Mouse (Mus musculus) cerebellum, postnatal 10 days (tissue): ENCODE measurements around the gene Palm.

Source experiments
- DNase-seq, 2 experiments: peaks; one replicate each; pipeline ENCODE4 v3.0.0; 2021; ENCODE audit warnings: mixed read lengths in 2 of 2

The Palm gene

DNA sequence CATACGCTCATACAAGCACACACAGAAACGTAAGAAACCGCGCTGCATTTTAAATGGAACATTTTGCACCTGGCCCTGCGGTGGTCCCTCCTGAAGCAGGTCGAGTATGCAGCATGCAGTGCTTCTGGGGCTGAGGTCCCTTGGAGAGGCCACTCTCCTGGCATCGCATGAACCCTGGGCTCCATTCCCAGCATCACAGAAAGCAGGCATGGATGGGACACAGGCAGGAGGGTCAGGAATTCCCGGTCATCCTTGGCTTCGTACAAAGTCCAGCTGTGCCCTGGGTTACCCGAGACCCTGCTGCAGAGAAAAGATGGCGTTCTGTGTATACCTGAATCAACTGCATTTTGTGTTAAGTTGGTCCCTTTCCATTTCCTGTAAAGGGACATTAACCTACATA is 7.1 kb downstream of the Palm start:
- peak in 1 of 2 experiments; percentile 57 for DNase-seq

GRCm38 (mm10) chr10:79801837-79802236 is 8.5 kb downstream of the Palm start:
- no peak for DNase-seq

DNA sequence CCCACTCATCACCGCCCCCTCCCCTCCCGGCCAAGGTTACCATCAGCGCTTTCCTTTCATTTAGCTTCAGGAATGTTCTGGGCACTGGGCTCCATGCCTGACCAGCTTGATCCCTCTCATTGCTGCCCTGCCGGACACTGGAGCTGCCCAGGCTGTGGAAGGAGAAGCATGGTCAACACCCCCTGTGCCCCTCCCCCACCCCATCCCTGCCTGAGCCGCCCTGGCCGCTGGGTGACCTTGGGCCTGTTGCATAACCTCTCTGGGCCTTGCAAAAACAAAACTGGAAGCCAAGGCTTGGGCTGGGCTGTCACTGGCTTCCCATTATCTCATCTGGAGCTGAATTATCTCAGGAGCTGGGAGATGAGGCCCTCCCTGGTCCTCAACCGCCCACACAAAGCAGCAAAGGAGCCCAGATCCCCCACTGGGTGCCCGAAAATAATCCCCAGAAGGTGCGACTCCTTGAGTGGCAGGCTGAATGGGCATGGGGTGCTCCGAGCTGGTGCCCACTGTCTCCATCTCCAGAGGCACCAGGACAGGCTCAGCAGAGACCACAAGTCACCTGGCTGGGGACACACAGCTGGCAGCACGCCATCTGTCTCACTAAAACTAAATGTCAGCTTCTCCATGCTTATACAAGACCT is 9.1 kb downstream of the Palm start:
- DNase-seq, result peak in 1 of 2 experiments; percentile 44

DNA sequence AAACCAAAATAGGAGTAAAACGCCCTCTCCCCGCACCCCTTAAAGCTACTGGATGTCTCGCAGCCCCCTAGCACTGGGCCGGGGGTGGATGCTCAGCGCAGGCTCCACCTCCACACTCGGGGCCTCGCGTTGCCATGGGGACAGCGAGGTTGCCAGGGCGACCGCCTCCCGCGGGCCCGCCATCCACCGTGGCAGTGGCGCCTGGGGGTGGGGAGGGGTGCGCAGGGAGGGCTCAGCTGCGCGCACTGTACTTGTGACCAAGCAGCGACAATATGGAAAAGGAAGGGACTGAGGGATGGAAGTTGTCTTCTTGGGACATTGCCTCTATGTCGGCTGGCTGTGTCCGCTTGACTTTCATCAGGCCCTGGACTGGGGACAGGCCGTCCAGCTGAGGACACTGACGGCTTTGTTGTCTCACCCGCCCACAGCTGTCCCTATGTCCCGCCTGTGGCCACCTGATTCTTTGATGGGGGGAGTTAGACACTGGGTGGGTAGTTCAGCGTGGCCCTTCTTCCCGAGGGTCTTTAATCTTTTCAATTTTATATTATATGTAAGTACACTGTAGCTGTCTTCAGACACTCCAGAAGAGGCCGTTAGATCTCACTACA is 10.4 kb downstream of the Palm start:
- DNase-seq, result peak; percentile 90 to 94

DNA sequence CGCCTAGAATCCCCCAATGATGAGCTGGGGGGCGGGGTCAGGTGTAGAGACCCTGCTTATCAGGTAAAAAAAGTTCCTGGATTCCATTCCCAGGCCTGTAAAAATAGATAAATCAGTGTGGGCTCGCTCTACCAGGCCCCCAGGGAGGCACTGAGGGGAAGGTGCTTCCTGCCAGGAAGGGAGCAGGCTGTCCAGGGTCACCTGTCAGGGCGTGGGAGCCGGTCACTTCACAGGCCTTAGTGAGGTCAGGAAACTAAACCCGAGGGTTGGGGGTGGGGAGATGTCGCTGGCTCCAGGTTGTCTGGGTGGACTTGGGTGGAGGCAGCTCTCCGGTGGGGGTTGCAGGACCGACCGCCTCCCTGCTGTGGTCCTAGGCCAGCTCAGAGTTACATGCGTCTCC is 12.3 kb downstream of the Palm start:
- DNase-seq, result no peak

DNA sequence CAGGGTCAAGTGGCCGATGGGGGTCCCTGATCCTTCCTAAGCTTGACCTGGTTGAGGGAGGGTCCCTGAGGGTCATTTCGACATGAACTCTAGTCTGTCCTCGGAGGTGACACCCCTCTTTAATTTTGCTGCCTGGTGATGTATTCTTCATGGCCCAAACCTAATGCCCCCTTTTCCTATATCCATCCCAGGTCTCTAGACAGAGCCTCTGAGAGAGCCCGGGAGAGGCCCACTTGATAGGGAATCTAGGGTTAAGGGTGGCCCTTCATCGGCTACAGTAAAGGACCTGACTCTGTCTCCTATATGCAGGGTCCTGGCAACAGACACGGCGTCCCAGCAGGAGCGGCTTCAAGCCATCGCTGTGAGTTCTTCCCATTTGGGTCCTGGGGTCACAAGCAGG is 13.0 kb downstream of the Palm start:
- DNase-seq, result no peak

DNA sequence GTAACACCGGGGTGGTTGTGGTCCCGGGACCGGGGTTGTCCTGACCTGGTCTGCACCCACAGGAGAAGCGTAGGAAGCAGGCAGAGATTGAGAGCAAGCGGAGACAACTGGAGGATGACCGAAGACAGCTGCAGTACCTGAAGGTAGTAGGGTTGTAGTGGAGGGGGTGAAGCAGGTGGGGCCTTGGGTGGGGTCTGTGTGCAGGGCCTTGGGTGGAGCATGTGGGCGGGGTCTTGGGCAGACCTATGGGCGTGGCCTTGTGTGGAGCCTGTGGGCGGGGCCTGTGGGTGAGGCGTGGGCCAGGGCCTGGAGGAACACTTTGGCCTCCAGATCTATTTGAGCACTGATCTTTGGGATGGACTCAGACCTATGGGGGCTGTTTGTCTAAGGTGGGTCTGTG is 13.6 kb downstream of the Palm start:
- DNase-seq, result no peak

DNA sequence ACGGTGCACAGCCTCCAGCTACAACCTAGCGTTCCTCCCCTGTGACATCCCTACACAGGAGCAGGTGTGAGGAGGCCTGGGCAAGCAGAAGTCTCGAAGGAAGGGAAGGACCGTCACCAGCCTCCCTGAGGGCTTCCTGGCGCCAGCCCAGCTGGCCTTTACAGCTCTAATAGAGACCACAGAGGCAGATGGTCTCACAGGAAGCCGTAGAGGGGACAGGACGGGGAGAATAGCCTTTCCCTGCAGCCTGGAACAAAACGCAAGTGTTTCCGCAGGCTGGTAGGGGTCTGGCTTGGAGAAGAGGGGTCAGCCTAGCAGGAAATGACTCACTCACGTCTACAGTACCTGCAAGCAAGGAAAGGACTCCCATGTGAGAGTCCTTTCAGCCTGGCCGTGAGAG is 14.5 kb downstream of the Palm start:
- DNase-seq, result peak; percentile 84 to 85

DNA sequence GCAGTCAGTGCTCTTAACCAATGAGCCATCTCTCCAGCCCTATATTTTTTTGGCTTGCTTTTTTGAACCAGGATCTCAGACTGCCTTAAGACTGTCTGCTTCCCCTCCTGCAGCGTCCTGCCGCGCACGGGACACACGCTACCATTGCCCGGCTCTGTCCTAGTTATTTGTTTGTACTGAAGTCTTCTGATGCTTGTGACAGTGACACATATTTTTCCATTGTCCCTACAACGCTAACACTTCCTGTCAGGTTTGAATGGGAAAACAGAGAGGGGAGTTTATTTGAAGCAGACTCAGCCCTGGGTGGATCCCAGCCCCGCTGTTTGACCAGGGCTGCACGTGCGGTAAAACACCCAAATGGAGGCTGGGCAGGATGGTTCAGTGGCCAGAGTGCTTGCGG is 15.4 kb downstream of the Palm start:
- DNase-seq, result no peak

GRCm38 (mm10) chr10:79811736-79812637 is 18.6 kb downstream of the Palm start:
- peak; percentile 95 to 97 for DNase-seq

GRCm38 (mm10) chr10:79814271-79814842 is 21.0 kb downstream of the Palm start:
- no peak for DNase-seq

- DNase-seq, result no peak
These were observed 22.5 kb downstream of the Palm start for GRCm38 (mm10) chr10:79815671-79816494.

DNA sequence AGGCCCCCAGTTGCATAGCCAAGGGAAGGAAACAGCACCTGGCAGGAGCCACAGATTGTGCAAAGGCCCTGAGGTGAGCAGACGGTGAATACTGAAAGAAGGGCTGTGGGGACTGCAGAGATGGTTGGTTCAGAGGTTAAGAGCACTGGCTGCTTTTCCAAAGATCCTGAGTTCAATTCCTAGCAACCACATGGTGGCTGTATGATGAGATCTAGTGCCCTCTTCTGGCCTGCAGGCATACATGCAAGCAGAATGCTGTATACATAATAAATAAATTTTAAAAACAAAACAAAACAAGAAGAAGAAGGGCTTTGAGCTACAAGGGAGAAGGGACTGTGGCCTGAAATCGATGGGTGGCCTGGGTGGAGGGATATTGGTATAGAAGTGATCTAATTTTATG is 23.7 kb downstream of the Palm start:
- DNase-seq, result no peak

DNA sequence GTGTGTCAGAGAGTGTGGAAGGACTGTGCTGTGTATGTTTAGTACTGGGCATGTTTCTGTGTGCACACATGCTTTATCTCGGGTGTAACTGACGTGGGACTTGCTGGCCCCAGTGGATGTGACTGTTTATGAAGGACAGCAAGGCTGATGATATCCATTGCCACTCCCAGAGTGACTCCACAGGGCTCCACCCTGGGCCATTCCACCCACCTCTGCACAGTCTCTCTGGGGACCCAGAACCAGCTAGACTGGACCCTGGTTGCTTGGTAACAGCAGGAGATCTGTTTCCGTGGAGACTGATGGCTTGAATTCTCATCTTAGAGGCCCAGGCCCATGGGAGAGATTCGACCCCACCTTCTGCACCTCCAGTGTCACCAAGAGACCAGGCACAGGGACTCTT is 24.9 kb downstream of the Palm start:
- DNase-seq, result no peak

GRCm38 (mm10) chr10:79819606-79820005 is 26.2 kb downstream of the Palm start:
- DNase-seq, result no peak

DNA sequence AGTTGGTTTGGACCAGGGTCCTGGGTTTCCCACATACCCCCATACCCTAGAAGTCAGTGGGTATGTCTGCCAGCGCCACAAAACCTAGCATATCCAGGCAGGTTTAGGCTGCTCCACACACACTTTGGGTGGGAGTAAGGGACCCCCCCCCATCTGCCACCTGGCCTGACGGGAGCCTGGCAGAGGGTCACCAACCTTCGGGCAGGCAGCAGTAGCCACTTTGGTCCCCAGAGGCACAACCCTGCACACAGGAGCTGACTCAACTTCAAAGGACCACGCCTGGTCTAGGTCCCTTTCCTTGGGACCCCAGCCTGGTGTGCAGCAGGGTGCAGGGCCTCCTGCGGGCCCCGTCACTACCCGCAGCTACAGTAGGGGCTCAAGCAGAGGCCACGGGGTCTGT is 26.9 kb downstream of the Palm start:
- DNase-seq, result no peak

GRCm38 (mm10) chr10:79820782-79821181 is 27.4 kb downstream of the Palm start, which contains the start of gene Misp:
Misp (plus strand) TSS chr10:79820989.
- DNase-seq, result no peak

DNA sequence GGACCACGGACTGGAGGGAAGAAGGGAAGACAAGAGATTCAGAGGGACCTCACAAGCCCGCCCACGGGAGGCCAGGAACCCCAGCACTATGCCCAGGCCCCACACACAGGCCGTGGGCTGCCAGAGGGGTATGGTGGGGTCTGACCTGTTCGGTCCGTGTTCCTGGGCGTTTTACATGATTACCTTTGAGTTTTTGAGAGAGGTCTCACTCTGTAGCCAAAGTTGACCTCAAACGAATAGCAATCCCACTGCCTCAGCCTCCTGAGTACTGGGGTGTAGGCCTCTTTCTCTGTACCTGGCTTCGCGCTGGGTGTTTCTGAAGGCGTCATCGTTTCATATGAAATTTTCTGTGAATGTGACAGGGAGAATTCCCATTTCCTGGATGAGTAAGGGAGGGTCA is 28.4 kb downstream of the Palm start:
- no peak for DNase-seq

DNA sequence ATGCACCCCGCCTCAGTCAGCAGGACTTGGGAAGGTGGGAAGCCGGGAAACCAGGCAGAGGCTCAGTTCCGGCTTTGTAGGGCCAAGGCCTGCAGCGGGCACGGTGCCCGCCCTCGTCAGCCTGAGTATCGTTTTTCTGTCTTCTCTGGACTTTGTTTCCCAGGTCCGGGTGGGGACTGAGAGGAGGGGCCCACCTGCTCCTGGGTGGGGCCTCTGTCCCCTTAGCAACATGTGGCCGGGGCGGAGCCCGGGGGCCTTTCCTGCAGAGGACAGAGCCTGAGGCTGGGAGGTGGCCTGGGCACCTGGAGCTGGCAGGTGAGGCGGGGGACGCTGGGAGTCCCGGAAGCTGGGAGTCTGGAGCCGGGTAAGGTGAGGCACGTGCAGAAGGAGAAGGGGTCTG is 29.0 kb downstream of the Palm start:
- DNase-seq, result no peak

DNA sequence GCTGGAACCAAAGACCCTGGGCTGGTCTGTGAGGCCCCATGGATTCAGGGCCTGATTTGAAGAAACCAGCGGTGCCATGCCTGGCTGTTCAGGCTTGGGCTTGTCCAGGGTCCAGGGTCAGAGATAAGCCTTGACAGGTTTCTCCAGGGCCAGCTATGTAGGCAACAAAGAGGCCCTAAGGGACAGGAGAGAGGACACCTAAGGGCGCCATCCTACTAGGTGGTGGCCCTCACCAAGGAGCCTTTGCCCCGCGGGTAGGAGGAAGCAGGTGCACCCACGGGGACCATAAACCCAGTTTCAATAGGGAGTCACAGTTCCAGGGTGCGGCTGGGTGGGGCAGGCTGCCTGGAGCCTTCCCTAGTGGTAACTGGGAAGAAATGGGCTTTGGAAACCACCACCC is 29.6 kb downstream of the Palm start:
- DNase-seq, result no peak

DNA sequence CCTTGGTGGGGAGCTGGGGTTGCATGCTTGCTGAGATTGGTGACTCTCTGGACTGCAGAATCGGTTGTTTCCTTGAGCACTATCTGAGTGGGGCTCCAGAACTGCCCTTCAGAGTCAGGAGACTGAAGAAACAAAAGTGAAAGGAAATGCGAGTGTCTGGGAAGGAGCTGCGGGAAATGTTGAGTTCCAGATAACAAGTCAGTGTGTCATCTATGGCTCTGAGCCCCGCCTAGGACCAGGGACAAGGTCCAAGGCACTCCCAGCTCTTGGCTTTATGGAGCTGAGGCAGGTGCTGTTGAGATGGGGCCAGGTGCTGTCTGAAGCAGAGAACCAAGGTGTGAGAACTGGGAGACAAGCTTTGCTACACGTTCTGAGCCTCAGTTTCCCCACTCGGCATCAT is 31.0 kb downstream of the Palm start:
- DNase-seq, result no peak

- peak in 1 of 2 experiments; percentile 37 for DNase-seq
These were observed 38.2 kb downstream of the Palm start for GRCm38 (mm10) chr10:79831583-79831982.
